Mouse (Mus musculus) forelimb bud, embryonic 11.5 days (tissue): ENCODE results near the gene 4930442H23Rik.
"Not testable (repeated sequence)": the region's sequence is repeated elsewhere in the genome, so short reads cannot be mapped to it uniquely, and the experiment has no call there.

ENCODE experiments used
- DNase-seq: peaks from one replicate; pipeline ENCODE4 v3.0.0-alpha.2; 2012; ENCODE audit warnings: low read depth, low spot score

4930442H23Rik gene

GRCm38 (mm10) chr10:81177958-81178712, 5.5 kb downstream of the 4930442H23Rik start:
- no peak for DNase-seq

- DNase-seq: no peak
Observed at GRCm38 (mm10) chr10:81177491-81177925, 6.1 kb downstream of the 4930442H23Rik start.

GRCm38 (mm10) chr10:81176466-81177271, 7.0 kb downstream of the 4930442H23Rik start, which contains the start of gene Eef2:
TSS of gene Eef2 (plus strand) at chr10:81176631.
- peak; percentile 98 for DNase-seq

GRCm38 (mm10) chr10:81175936-81176465, 7.6 kb downstream of the 4930442H23Rik start:
- DNase-seq: no peak

- not testable (repeated sequence) for DNase-seq
Observed at GRCm38 (mm10) chr10:81175345-81175701, 8.3 kb downstream of the 4930442H23Rik start.

- DNase-seq: peak; percentile 93
Observed at GRCm38 (mm10) chr10:81174617-81175344, 8.9 kb downstream of the 4930442H23Rik start.

GRCm38 (mm10) chr10:81173132-81173531, 10.5 kb downstream of the 4930442H23Rik start:
- peak; percentile 89 for DNase-seq

GRCm38 (mm10) chr10:81169411-81169900, 14.2 kb downstream of the 4930442H23Rik start:
- not testable (repeated sequence) for DNase-seq

- peak; percentile 79 for DNase-seq
Observed at GRCm38 (mm10) chr10:81168521-81169244, 15.0 kb downstream of the 4930442H23Rik start.

- no peak for DNase-seq
Observed at GRCm38 (mm10) chr10:81168087-81168431, 15.6 kb downstream of the 4930442H23Rik start.

GRCm38 (mm10) chr10:81167200-81168086, 16.2 kb downstream of the 4930442H23Rik start, which contains the start of gene Pias4:
TSS of gene Pias4 (minus strand) at chr10:81167923.
- peak; percentile 99 for DNase-seq

GRCm38 (mm10) chr10:81165118-81165517, 18.5 kb downstream of the 4930442H23Rik start:
- no peak for DNase-seq

GRCm38 (mm10) chr10:81162318-81162652, 21.4 kb downstream of the 4930442H23Rik start:
- DNase-seq: no peak

- DNase-seq: no peak
Observed at GRCm38 (mm10) chr10:81161602-81162317, 21.9 kb downstream of the 4930442H23Rik start.

- DNase-seq: no peak
Observed at GRCm38 (mm10) chr10:81154736-81155135, 28.9 kb downstream of the 4930442H23Rik start.

GRCm38 (mm10) chr10:81154313-81154712, 29.3 kb downstream of the 4930442H23Rik start:
- DNase-seq: no peak

GRCm38 (mm10) chr10:81152609-81153008, 31.0 kb downstream of the 4930442H23Rik start:
- DNase-seq: no peak

GRCm38 (mm10) chr10:81151261-81151660, 32.4 kb downstream of the 4930442H23Rik start:
- no peak for DNase-seq

- no peak for DNase-seq
Observed at GRCm38 (mm10) chr10:81146296-81146695, 37.4 kb downstream of the 4930442H23Rik start.
